Mouse (Mus musculus) urinary bladder, postnatal 14 days (tissue): ENCODE results near the gene St6galnac5.

Experiments used
- DNase-seq: peaks from one replicate; pipeline ENCODE4 v3.0.0; 2021; ENCODE audit warnings: low spot score

The St6galnac5 gene

GRCm38 (mm10) chr3:152981988-152982387 is at the start of gene St6galnac5:
Gene St6galnac5 (minus strand): TSS chr3:152982246.
- no peak for DNase-seq

GRCm38 (mm10) chr3:153030756-153031155 is 48.7 kb upstream of the St6galnac5 start:
- no peak for DNase-seq

GRCm38 (mm10) chr3:153024016-153024415 is 42.0 kb upstream of the St6galnac5 start:
- no peak for DNase-seq

- no peak for DNase-seq
Measured at GRCm38 (mm10) chr3:153018051-153018450, 36.0 kb upstream of the St6galnac5 start.

- no peak for DNase-seq
Measured at GRCm38 (mm10) chr3:153016355-153016754, 34.3 kb upstream of the St6galnac5 start.

GRCm38 (mm10) chr3:153006893-153007292 is 24.8 kb upstream of the St6galnac5 start:
- DNase-seq = no peak

GRCm38 (mm10) chr3:152998901-152999300 is 16.9 kb upstream of the St6galnac5 start:
- no peak for DNase-seq

- no peak for DNase-seq
Measured at GRCm38 (mm10) chr3:152998106-152998505, 16.1 kb upstream of the St6galnac5 start.

GRCm38 (mm10) chr3:152993608-152994007 is 11.6 kb upstream of the St6galnac5 start:
- no peak for DNase-seq

- no peak for DNase-seq
Measured at GRCm38 (mm10) chr3:152990787-152991186, 8.7 kb upstream of the St6galnac5 start.

GRCm38 (mm10) chr3:152980978-152981974 is 770 bp downstream of the St6galnac5 start:
- DNase-seq = no peak

- no peak for DNase-seq
Measured at GRCm38 (mm10) chr3:152980431-152980830, 1.6 kb downstream of the St6galnac5 start.

- DNase-seq = no peak
Measured at GRCm38 (mm10) chr3:152979481-152980092, 2.5 kb downstream of the St6galnac5 start.

GRCm38 (mm10) chr3:152971373-152971772 is 10.7 kb downstream of the St6galnac5 start:
- DNase-seq = no peak

GRCm38 (mm10) chr3:152969774-152970347 is 12.2 kb downstream of the St6galnac5 start:
- DNase-seq = no peak

- no peak for DNase-seq
Measured at GRCm38 (mm10) chr3:152961855-152962376, 20.1 kb downstream of the St6galnac5 start.

GRCm38 (mm10) chr3:152958358-152959150 is 23.5 kb downstream of the St6galnac5 start:
- DNase-seq = peak; percentile 30

GRCm38 (mm10) chr3:152956771-152957170 is 25.3 kb downstream of the St6galnac5 start:
- no peak for DNase-seq

GRCm38 (mm10) chr3:152956038-152956437 is 26.0 kb downstream of the St6galnac5 start:
- DNase-seq = no peak

GRCm38 (mm10) chr3:152951634-152952545 is 30.2 kb downstream of the St6galnac5 start:
- DNase-seq = no peak
